In the genomic region with DNA sequence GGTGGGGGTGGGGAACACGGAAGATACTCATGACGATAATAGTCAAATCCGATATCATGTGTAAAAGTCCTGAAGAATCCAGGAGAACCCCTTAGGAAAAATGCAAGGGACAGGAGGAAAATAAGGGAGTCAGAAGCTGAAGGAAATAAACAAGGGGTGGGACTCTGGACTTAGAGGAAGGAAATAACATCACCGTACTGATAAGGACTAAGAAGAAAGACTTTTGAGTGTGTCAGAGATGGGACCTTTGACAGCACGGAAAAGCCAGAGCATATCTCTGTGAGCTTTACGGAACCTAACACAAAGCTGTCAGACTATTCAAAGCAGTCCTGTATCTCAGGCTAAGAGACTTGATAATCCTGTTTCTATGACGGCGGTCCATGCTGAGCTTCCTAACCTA, we compare ENCODE assay signal across 15 mouse cellular contexts.
"Had no signal": no experiment of that assay in that cellular context is flagged by ENCODE, and none has a peak within 500 bp of the region (broad histone marks: within the 10 kb centered on the region; RNA-seq: fewer than 3 reads in every experiment).

No protein-coding gene starts in this region.

- H3K9me3 ChIP-seq: lung, embryonic 15.5 days; megakaryocyte, embryonic 14.5 days; midbrain, embryonic 13.5 days; midbrain, embryonic 15.5 days; neural tube, embryonic 12.5 days; stomach, embryonic 15.5 days had no signal

- H3K27me3 ChIP-seq: midbrain, embryonic 13.5 days; midbrain, embryonic 15.5 days; neural tube, embryonic 12.5 days had no signal

- ATAC-seq: midbrain, embryonic 13.5 days; midbrain, embryonic 15.5 days had no signal

- H3K36me3 ChIP-seq: lung, embryonic 15.5 days; midbrain, embryonic 13.5 days; midbrain, embryonic 15.5 days; neural tube, embryonic 12.5 days; stomach, embryonic 15.5 days had no signal

- H3K27ac ChIP-seq: lung, embryonic 15.5 days; macrophage; midbrain, embryonic 13.5 days; midbrain, embryonic 15.5 days; neural tube, embryonic 12.5 days; stomach, embryonic 15.5 days; stomach, postnatal 0 days had no signal

- H3K9ac ChIP-seq: lung, embryonic 15.5 days; midbrain, embryonic 13.5 days; midbrain, embryonic 15.5 days; neural tube, embryonic 12.5 days; stomach, embryonic 15.5 days had no signal

- H3K4me1 ChIP-seq: lung, embryonic 15.5 days; neural tube, embryonic 12.5 days; stomach, embryonic 15.5 days had no signal

- H3K4me2 ChIP-seq: lung, embryonic 15.5 days; midbrain, embryonic 11.5 days; midbrain, embryonic 13.5 days; midbrain, embryonic 15.5 days; neural tube, embryonic 12.5 days; stomach, embryonic 15.5 days had no signal

- H3K4me3 ChIP-seq: lung, embryonic 15.5 days; megakaryocyte, embryonic 14.5 days; midbrain, embryonic 13.5 days; midbrain, embryonic 15.5 days; neural tube, embryonic 12.5 days; stomach, embryonic 15.5 days had no signal

- DNase-seq: lung, adult 2 months; lung, postnatal 10 days; right cerebral cortex, postnatal 14 days; thymus, adult 2 months; thymus, postnatal 25 days; thymus, postnatal 4 days had no signal
